Mouse (Mus musculus) forebrain, embryonic 12.5 days (tissue): ENCODE measurements at regions not wholly inside any gene's neighbourhood (a gene's known extent, or its start where the extent isn't known, plus 50 kb on each side); places are given as distances from the start of the nearest gene placed in this dataset.

Source experiments
- ATAC-seq: fragments of 200-750 bp; cut with Nextera tagmentation; 2 replicates; pipeline ENCODE4 v1.8.0; 2017; ENCODE audit warnings: moderate TSS enrichment; ENCODE audit not compliant: low FRiP score
- H3K27ac ChIP-seq: fragments of 300-500 bp; sonication (generic); 2 replicates; pipeline ENCODE4 v1.5.1; 2016; ENCODE audit warnings: mild to moderate bottlenecking
- H3K27me3 ChIP-seq: fragments of 300-500 bp; sonication (generic); 2 replicates; pipeline ENCODE4 v1.6.1; 2016; ENCODE audit warnings: mild to moderate bottlenecking
- H3K36me3 ChIP-seq: fragments of 300-500 bp; sonication (generic); replicated peaks from 2 replicates; pipeline ENCODE4 v1.6.1; 2016; ENCODE audit warnings: mild to moderate bottlenecking
- H3K4me1 ChIP-seq: fragments of 300-500 bp; sonication (generic); 2 replicates; pipeline ENCODE4 v1.6.1; 2016
- H3K4me2 ChIP-seq: fragments of 300-500 bp; sonication (generic); 2 replicates; pipeline ENCODE4 v1.6.1; 2016; ENCODE audit warnings: mild to moderate bottlenecking, moderate library complexity
- H3K4me3 ChIP-seq: fragments of 300-500 bp; sonication (generic); replicated peaks from 2 replicates; pipeline ENCODE4 v1.5.1; 2016; ENCODE audit warnings: mild to moderate bottlenecking
- H3K9ac ChIP-seq: fragments of 300-500 bp; sonication (generic); 2 replicates; pipeline ENCODE4 v1.6.1; 2016; ENCODE audit warnings: mild to moderate bottlenecking
- H3K9me3 ChIP-seq: fragments of 300-500 bp; sonication (generic); 2 replicates; pipeline ENCODE4 v1.6.1; 2016
- WGBS: fragments of 180-500 bp; shearing (Covaris S2); methylation state at CpG from one replicate; pipeline ENCODE4 v1.1.7; 2016; 5-methylcytosine and 5-hydroxymethylcytosine counted together

GRCm38 (mm10) chr14:24807061-24807460, 320.1 kb downstream of the Rps24 start:
- Histone ChIP-seq H3K4me3 (no peak overlapping the region), H3K27me3 (no peaks in the 10 kb centered on the region; the same call in 1 of the 2 replicates), H3K4me1 (no peaks in the 10 kb centered on the region; the same call in 1 of the 2 replicates), H3K36me3 (no peaks in the 10 kb centered on the region), H3K27ac (no peak overlapping the region), H3K9ac (no peak overlapping the region), H3K9me3 (no peaks in the 10 kb centered on the region), H3K4me2 (no peak overlapping the region)
- no peak for ATAC-seq
- 27% methylated on average over 7 of the region's 7 CpGs for WGBS

GRCm38 (mm10) chr14:24822876-24823567, 336.1 kb downstream of the Rps24 start:
- no peak overlapping the region for H3K4me2 ChIP-seq
- no peaks in the 10 kb centered on the region for H3K27me3 ChIP-seq
- no peak overlapping the region for H3K4me3 ChIP-seq
- H3K36me3 ChIP-seq: no peaks in the 10 kb centered on the region
- H3K27ac ChIP-seq: peak overlapping the region; percentile 31; the same call in 1 of the 2 replicates
- no peak for ATAC-seq
- H3K9ac ChIP-seq: no peak overlapping the region
- H3K4me1 ChIP-seq: peaks cover 38% of the 10 kb centered on the region
- 91% methylated on average over 13 of the region's 13 CpGs for WGBS
- H3K9me3 ChIP-seq: no peaks in the 10 kb centered on the region

- no peak overlapping the region for H3K9ac ChIP-seq
- no peak overlapping the region for H3K4me2 ChIP-seq
- ATAC-seq: no peak
- H3K36me3 ChIP-seq: no peaks in the 10 kb centered on the region
- 60% methylated on average over 2 of the region's 2 CpGs for WGBS
- no peaks in the 10 kb centered on the region for H3K9me3 ChIP-seq
- peaks cover 51% of the 10 kb centered on the region for H3K4me1 ChIP-seq
- no peak overlapping the region for H3K27ac ChIP-seq
- no peaks in the 10 kb centered on the region for H3K27me3 ChIP-seq
- H3K4me3 ChIP-seq: no peak overlapping the region
Measured at GRCm38 (mm10) chr14:24824351-24824750, 337.4 kb downstream of the Rps24 start.

- peak overlapping the region; percentile 24; the same call in 1 of the 2 replicates for H3K4me2 ChIP-seq
- peak overlapping the region; percentile 95 for H3K27ac ChIP-seq
- no peak overlapping the region for H3K4me3 ChIP-seq
- peaks cover 56% of the 10 kb centered on the region for H3K4me1 ChIP-seq
- H3K9ac ChIP-seq: no peak overlapping the region
- no peak for ATAC-seq
- H3K27me3 ChIP-seq: no peaks in the 10 kb centered on the region
- H3K36me3 ChIP-seq: no peaks in the 10 kb centered on the region
- WGBS: 33% methylated on average over 11 of the region's 11 CpGs
- H3K9me3 ChIP-seq: no peaks in the 10 kb centered on the region
Measured at GRCm38 (mm10) chr14:24825722-24826386, 338.9 kb downstream of the Rps24 start.

- Histone ChIP-seq H3K27ac (peak overlapping the region; percentile 95), H3K4me3 (no peak overlapping the region), H3K9ac (no peak overlapping the region), H3K4me1 (peaks cover 56% of the 10 kb centered on the region), H3K4me2 (peak overlapping the region; percentile 24), H3K36me3 (no peaks in the 10 kb centered on the region), H3K9me3 (no peaks in the 10 kb centered on the region), H3K27me3 (no peaks in the 10 kb centered on the region)
- WGBS: 11% methylated on average over 13 of the region's 13 CpGs
- ATAC-seq: peak; percentile 33
Measured at GRCm38 (mm10) chr14:24826471-24827337, 339.8 kb downstream of the Rps24 start.

GRCm38 (mm10) chr14:24827381-24828031, 340.6 kb downstream of the Rps24 start:
- Histone ChIP-seq H3K27me3 (no peaks in the 10 kb centered on the region), H3K4me3 (no peak overlapping the region), H3K9me3 (no peaks in the 10 kb centered on the region), H3K9ac (peak overlapping the region; percentile 36; the same call in 1 of the 2 replicates), H3K27ac (peak overlapping the region; percentile 95), H3K36me3 (no peaks in the 10 kb centered on the region), H3K4me1 (peaks cover 57% of the 10 kb centered on the region), H3K4me2 (peak overlapping the region; percentile 22)
- 8% methylated on average over 8 of the region's 8 CpGs for WGBS
- peak; percentile 82 for ATAC-seq

- H3K27ac ChIP-seq: peak overlapping the region; percentile 95; the same call in 1 of the 2 replicates
- H3K9me3 ChIP-seq: no peaks in the 10 kb centered on the region
- ATAC-seq: no peak
- H3K4me3 ChIP-seq: no peak overlapping the region
- no peaks in the 10 kb centered on the region for H3K36me3 ChIP-seq
- H3K27me3 ChIP-seq: no peaks in the 10 kb centered on the region
- H3K4me2 ChIP-seq: no peak overlapping the region
- peaks cover 68% of the 10 kb centered on the region for H3K4me1 ChIP-seq
- 62% methylated on average over 6 of the region's 6 CpGs for WGBS
- H3K9ac ChIP-seq: no peak overlapping the region
Measured at GRCm38 (mm10) chr14:24829001-24829400, 342.1 kb downstream of the Rps24 start.

GRCm38 (mm10) chr14:24833211-24833610, 346.3 kb downstream of the Rps24 start:
- no peak for ATAC-seq
- no peaks in the 10 kb centered on the region for H3K36me3 ChIP-seq
- no peaks in the 10 kb centered on the region for H3K27me3 ChIP-seq
- no peak overlapping the region for H3K9ac ChIP-seq
- no peak overlapping the region for H3K4me3 ChIP-seq
- H3K4me2 ChIP-seq: no peak overlapping the region
- peaks cover 29% of the 10 kb centered on the region for H3K4me1 ChIP-seq
- WGBS: 21% methylated on average over 2 of the region's 2 CpGs
- no peaks in the 10 kb centered on the region for H3K9me3 ChIP-seq
- no peak overlapping the region for H3K27ac ChIP-seq

- Histone ChIP-seq H3K27ac (no peak overlapping the region), H3K4me1 (peaks cover 30% of the 10 kb centered on the region), H3K36me3 (no peaks in the 10 kb centered on the region), H3K4me2 (no peak overlapping the region), H3K4me3 (no peak overlapping the region), H3K27me3 (no peaks in the 10 kb centered on the region), H3K9ac (no peak overlapping the region), H3K9me3 (no peaks in the 10 kb centered on the region)
- 86% methylated on average over 4 of the region's 4 CpGs for WGBS
- no peak for ATAC-seq
Measured at GRCm38 (mm10) chr14:24838219-24838618, 351.3 kb downstream of the Rps24 start.

- Histone ChIP-seq H3K27ac (no peak overlapping the region), H3K4me3 (no peak overlapping the region), H3K36me3 (no peaks in the 10 kb centered on the region), H3K4me2 (no peak overlapping the region), H3K9ac (no peak overlapping the region), H3K9me3 (no peaks in the 10 kb centered on the region), H3K4me1 (peaks cover 25% of the 10 kb centered on the region), H3K27me3 (no peaks in the 10 kb centered on the region)
- no peak for ATAC-seq
- 82% methylated on average over 4 of the region's 4 CpGs for WGBS
Measured at GRCm38 (mm10) chr14:24839056-24839455, 352.1 kb downstream of the Rps24 start.

GRCm38 (mm10) chr14:24841715-24842496, 355.0 kb downstream of the Rps24 start:
- H3K4me1 ChIP-seq: peaks cover 25% of the 10 kb centered on the region
- H3K9ac ChIP-seq: peak overlapping the region; percentile 31
- no peaks in the 10 kb centered on the region for H3K9me3 ChIP-seq
- peak overlapping the region; percentile 31 for H3K4me2 ChIP-seq
- no peaks in the 10 kb centered on the region for H3K27me3 ChIP-seq
- peak overlapping the region; percentile 81 for H3K27ac ChIP-seq
- no peaks in the 10 kb centered on the region for H3K36me3 ChIP-seq
- no peak overlapping the region for H3K4me3 ChIP-seq
- peak; percentile 85 for ATAC-seq
- 16% methylated on average over 17 of the region's 17 CpGs for WGBS
